Mouse (Mus musculus) embryo, embryonic 11 days (tissue): Measurements from ENCODE around the gene Plekhf1.

ENCODE experiments used
- DNase-seq: peaks from one replicate; pipeline ENCODE4 v3.0.0-alpha.2; 2015

The Plekhf1 gene

DNA sequence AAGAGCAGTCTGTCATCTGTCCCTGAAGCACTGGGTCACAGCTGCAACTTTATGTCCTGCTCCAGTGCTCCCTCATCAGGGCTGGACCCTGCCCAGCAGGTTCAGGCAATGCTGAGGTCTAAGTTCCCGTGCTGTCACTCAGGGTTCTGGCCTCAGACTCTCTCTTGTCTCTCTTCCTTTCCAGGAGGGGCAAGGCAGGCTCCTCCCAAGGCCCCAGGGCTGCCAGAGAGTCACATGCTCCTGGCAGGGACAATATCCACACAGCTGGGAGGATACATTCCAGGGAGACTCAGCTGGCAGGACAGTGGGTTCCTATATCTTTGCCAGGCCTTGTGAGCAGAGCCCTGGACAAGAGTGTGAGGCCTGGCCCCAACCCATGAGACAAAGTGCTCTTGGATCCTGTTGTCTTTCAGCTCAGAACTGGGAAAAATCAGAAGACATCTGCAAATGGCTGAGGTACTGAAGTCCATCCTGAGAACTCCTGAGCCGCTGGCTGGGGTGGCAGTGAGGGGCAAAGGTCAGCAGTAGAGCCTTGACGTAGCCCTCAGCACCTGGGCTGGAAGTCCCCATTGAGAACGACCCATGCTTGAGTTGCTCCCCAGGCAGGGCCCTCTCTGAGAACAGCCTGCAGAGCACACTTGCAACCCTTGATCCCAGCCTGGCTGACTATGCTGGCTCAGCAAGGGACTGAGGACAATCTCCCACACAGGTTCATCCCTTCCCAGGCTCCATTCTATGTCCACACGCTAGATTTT is 10.2 kb downstream of the Plekhf1 start:
- no peak for DNase-seq

GRCm38 (mm10) chr7:38215697-38216096 is 12.1 kb downstream of the Plekhf1 start:
- no peak for DNase-seq

DNA sequence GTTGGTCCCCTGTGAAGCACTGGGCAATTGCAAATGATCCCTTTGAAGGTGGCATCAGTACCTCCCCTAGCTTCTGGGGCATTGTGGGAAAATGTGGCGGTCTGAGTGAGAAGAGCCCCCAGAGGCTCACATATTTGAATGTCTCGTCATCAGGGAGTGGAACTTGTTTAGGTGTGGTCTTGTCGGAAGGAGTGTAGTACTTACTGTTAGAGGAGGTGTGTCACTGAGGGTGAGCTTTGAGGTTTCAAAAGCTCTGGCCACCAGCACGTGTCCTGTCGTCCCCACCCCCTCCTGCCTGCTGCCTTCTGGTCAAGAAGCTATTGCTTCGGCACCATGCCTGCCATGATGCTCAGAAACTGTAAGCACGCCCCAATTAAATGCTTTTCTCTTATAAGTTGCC is 12.5 kb downstream of the Plekhf1 start:
- DNase-seq: no peak

GRCm38 (mm10) chr7:38214473-38215214 is 13.2 kb downstream of the Plekhf1 start:
- DNase-seq: no peak

- DNase-seq: no peak
These were observed 15.2 kb downstream of the Plekhf1 start for GRCm38 (mm10) chr7:38212651-38213062.

- DNase-seq: no peak
These were observed 18.2 kb downstream of the Plekhf1 start for GRCm38 (mm10) chr7:38209478-38210152.

GRCm38 (mm10) chr7:38208969-38209368 is 18.8 kb downstream of the Plekhf1 start:
- no peak for DNase-seq

- DNase-seq: no peak
These were observed 21.3 kb downstream of the Plekhf1 start for GRCm38 (mm10) chr7:38206564-38206963.

DNA sequence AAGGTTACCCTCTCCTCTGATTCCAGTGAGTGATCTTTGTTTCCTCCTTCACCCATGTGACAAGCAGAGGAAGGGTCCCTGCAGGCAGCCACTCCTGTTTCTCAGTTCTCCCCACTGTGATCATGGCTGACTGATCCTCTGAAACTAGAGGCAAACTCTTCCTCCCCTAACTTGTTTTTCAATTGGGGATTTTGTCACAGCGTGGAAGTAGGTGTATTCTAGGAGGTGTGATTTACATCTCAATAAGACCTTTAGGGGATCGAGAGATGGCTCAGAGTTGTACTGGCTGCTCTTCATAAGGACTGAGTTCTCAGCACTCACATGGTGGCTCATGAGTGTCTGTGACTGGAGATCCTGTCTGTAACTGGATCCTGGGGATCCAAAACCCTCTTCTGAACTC is 22.0 kb downstream of the Plekhf1 start:
- DNase-seq: no peak

- DNase-seq: no peak
These were observed 23.5 kb downstream of the Plekhf1 start for GRCm38 (mm10) chr7:38204314-38204713.

- DNase-seq: no peak
These were observed 26.5 kb downstream of the Plekhf1 start for GRCm38 (mm10) chr7:38201290-38201658.

GRCm38 (mm10) chr7:38200606-38201289 is 27.1 kb downstream of the Plekhf1 start:
- peak; percentile 92 for DNase-seq

DNA sequence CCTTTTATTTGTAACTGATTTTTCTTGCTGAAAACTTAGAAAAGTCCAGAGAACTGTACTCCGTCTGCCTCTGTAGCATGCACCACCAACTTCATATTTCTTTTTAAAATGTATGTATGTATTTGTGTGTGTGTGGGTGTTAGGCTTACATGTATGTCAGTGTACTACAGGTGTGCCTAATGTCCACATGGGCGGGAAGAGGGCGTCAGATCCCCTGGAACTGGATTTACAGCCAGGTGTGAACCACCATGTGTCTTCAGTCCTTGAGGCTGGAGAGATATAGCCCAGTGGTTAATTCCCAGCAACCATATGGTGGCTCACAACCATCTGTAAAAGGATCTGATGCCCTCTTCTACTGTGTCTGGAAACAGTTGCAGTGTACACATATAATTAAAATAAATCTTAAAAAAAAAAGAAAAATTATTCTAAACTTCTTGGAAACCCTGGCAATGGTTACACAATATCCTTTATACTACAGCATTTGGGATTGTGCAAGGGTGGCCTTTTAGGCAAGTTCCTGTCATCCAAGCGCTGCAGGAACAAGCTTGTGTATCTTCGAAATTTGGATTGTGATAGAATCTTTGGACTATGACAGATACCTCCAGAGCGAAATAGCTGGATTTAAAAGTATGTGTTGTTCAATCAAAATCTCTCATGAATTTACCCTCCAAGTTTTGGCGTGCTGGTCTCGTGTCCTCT is 27.8 kb downstream of the Plekhf1 start:
- DNase-seq: no peak

- peak; percentile 24 for DNase-seq
These were observed 36.2 kb downstream of the Plekhf1 start for GRCm38 (mm10) chr7:38191571-38191970.

GRCm38 (mm10) chr7:38191146-38191545 is 36.7 kb downstream of the Plekhf1 start:
- no peak for DNase-seq

GRCm38 (mm10) chr7:38190056-38190835 is 37.6 kb downstream of the Plekhf1 start:
- no peak for DNase-seq

DNA sequence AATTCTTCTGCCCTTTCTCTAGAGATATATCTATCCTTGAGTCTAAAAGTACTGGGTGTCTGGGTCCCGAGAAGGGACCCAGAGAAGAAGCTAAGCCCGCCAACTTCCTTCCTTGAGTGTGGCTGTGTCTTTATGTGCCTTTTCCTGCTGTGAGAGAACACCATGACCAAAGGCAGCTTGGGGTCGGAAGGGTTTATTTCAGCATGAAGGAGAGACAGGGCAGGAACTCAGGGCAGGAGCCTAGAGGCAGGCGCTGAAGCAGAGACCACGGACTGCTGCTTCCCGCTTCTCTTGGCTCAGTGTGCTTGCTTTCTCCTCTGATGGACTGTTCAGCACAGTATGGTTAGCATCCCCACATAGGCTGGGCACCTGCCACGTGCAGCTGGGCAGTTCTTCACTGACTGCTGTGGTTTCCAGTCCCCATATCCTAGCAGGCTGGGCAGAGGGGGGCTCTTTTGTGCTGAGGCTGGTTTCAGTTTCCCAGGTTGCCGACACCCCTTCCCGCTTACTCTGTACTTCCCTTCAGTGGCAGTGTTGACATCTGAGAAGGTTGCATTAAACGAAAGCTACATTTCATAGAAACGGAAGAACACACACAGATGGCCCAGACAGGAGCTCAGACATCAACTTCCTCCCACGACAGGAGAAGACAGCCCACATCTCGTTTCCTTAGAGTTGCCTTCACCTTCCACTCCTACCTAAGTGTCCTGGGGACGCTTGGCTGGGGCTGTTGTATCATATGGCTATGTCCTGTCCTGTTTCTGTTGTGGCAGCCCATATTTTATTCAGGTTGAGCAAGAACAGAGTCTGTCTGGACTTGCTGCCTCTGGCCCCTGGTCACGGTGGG is 38.5 kb downstream of the Plekhf1 start:
- DNase-seq: no peak

GRCm38 (mm10) chr7:38188281-38189075 is 39.3 kb downstream of the Plekhf1 start:
- no peak for DNase-seq

- no peak for DNase-seq
These were observed 40.0 kb downstream of the Plekhf1 start for GRCm38 (mm10) chr7:38187796-38188195.

- DNase-seq: no peak
These were observed 41.0 kb downstream of the Plekhf1 start for GRCm38 (mm10) chr7:38186861-38187260.
